Mouse (Mus musculus): ENCODE results near the gene Hist4h4. TPM values are rescaled to one million over a fixed set of nuclear protein-coding genes. Genes with fewer than 3 reads are reported as not detected.

The Hist4h4 gene
- polyA plus RNA-seq, 1 experiment from 2014 or later = 0.53 TPM

DNA sequence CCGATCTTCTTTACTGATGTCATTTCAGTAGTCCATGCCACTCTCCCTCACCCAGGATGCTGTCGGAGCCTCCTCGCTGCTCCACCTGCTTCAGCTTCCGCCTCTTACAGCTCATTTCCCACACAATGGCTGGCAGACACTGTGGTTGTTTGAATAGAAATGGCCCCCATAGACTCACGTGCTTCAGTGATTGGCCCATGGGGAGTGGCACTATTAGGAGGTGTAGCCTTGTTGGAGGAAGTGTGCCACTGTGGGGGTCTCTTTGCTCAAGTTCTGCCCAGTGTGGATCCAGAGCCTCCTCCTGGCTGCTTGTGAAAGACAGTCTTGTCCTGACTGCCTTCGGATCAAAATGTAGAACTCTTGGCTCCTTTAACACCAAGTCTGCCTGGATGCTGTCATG is 8.4 kb downstream of the Hist4h4 start:
- Histone ChIP-seq H3K4me3 (no peak overlapping the region), H3K9me3 (replicated peaks) (no peaks in the 10 kb centered on the region), H3K4me1 (peaks cover 15% of the 10 kb centered on the region), H3K27ac (replicated peaks) (no peak overlapping the region), H3K27me3 (ENCODE audit: low read depth, poor library complexity, severe bottlenecking) (peaks cover 12% of the 10 kb centered on the region), H3K36me3 (no peaks in the 10 kb centered on the region)
- WGBS = 66% methylated on average over 6 of the region's 6 CpGs
- DNase-seq (ENCODE audit: low spot score) = no peak

DNA sequence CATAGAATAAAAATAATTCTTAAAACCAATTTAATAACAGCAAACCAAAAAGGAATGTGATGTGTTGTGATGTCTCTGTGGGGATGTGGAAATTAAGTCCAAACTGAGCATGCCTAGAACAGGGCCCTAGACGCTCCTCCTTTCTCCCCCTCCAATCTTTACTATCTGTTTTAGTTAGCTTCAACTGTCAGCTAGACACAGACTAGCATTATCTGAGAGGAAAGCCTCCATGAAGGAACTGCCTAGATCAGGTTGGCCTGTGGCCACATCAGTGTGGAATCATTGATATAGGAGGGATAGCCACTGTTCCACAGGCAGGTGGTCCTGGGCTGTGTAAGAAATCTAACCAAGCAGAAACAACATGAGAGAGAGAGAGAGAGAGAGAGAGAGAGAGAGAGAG is 9.1 kb downstream of the Hist4h4 start:
- Histone ChIP-seq H3K9me3 (replicated peaks) (no peaks in the 10 kb centered on the region), H3K27ac (replicated peaks) (no peak overlapping the region), H3K36me3 (no peaks in the 10 kb centered on the region), H3K27me3 (ENCODE audit: low read depth, poor library complexity, severe bottlenecking) (peaks cover 12% of the 10 kb centered on the region), H3K4me3 (no peak overlapping the region), H3K4me1 (peaks cover 15% of the 10 kb centered on the region)
- DNase-seq (ENCODE audit: low spot score) = no peak
- 74% methylated on average over 1 of the region's 1 CpGs for WGBS

DNA sequence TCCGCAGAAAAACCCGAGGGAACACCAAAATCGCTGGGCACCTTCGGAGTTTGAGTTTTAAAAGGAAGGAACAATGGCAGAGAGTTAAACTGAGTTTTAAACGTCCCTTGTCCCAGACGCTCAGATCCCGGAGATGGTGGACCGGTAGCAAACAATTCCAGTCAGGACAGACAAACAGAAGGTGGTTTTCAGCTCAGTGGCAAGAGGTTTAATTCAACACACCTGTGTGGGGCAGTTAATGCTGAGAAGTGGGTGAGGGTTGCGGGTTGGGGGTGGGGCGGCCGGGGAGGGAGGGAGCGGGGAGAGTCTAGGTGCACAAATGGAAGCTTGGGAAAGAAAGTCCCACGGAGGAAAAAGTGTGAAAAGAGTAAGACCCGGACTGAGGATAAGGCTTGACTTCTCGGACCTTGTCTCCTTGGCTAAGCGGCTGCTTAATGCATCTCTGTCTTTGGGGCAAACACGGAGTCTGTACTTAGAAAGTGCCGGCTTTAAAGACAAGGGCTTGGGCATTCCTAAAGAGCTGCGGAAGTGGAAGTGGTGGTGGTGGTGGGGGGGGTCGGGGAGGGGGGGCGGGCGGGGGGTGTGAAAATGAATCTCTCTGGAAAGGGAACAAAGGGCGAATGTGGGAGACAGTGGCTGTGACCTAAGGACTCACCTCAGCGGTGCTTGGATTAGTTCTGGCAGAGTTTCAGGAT is 10.2 kb downstream of the Hist4h4 start:
- H3K27ac ChIP-seq (replicated peaks) = peak overlapping the region; percentile 65; the same call in 1 of the 2 replicates
- no peaks in the 10 kb centered on the region for H3K36me3 ChIP-seq
- peaks cover 12% of the 10 kb centered on the region for H3K27me3 ChIP-seq (ENCODE audit: low read depth, poor library complexity, severe bottlenecking)
- peak overlapping the region; percentile 59 for H3K4me3 ChIP-seq
- H3K9me3 ChIP-seq (replicated peaks) = no peaks in the 10 kb centered on the region
- DNase-seq (ENCODE audit: low spot score) = peak; percentile 28
- H3K4me1 ChIP-seq = peaks cover 15% of the 10 kb centered on the region
- under 1% methylated on average over 23 of the region's 24 CpGs for WGBS

DNA sequence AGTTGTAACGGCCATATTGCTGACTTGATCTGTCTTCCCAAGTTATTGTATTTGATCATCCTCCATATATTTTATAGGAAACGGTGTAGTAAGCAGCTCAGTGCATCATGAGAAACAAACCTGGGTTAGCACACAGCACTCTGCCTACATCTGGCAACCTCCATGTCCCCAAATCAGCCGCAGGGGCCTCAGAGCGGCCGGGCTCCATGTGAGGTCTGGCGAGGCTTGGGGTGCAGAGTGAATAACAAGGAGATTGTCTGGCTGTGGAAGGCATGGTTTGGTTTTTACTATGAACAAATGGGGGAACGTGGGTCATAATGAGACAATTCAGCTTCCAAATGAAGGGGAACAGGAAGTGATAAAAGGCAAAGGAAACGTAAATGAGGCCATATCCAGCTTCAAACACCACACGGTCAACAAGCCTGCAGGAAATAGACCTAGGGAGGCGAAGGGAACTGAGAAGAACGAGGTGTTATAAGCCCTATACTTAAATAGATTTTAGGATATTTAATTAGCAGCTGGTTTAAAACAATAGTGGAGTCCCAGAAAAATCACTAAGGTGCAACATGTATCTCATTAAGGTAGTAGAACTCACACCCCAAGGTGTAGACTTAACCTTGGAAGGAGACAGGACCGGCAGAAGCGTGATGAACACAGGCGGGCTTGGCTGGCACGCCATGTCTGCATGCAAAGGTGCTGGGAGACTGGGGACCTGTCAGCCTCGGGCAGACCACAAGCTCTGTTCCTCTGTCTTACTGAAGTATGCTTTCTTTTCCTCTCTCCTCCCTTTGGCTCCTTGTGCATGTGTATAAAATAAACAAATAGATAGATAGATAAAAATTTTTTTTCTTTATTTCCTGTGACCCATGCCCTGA is 11.1 kb downstream of the Hist4h4 start:
- Histone ChIP-seq H3K36me3 (no peaks in the 10 kb centered on the region), H3K9me3 (replicated peaks) (no peaks in the 10 kb centered on the region), H3K4me3 (peak overlapping the region; percentile 59), H3K27ac (replicated peaks) (no peak overlapping the region), H3K27me3 (ENCODE audit: low read depth, poor library complexity, severe bottlenecking) (peaks cover 12% of the 10 kb centered on the region), H3K4me1 (peaks cover 15% of the 10 kb centered on the region)
- no peak for DNase-seq (ENCODE audit: low spot score)
- 33% methylated on average over 16 of the region's 16 CpGs for WGBS

DNA sequence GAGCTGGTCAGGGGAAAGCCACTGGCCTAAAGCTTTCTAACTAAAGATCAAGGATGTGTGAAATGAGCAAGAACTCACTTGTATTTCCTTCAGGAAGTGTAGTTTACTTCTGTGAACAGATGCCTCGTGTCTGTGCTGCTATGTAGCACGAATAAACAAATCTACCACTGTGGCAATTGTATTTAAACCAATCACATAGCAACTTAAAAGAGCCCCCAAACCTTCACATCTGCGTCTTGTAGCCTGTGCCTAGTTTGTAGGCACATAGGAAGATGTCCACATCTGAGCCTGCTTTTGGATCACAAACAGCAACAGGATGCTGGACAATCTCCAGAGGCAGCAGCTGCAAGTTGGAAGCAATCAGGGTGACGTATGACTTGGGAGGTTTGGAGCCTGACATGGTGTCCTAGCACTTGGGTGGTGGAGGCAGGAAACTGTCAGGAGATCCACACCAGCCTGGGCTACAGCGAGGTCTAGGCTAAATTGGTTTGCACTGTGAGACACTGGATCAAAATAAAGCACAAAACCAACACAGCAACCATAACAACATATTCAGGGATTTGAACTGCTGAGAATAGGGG is 14.7 kb downstream of the Hist4h4 start:
- H3K36me3 ChIP-seq = no peaks in the 10 kb centered on the region
- no peak overlapping the region for H3K4me3 ChIP-seq
- no peak overlapping the region for H3K27ac ChIP-seq (replicated peaks)
- no peaks in the 10 kb centered on the region for H3K9me3 ChIP-seq (replicated peaks)
- no peak for DNase-seq (ENCODE audit: low spot score)
- peaks cover 15% of the 10 kb centered on the region for H3K4me1 ChIP-seq
- H3K27me3 ChIP-seq (ENCODE audit: low read depth, poor library complexity, severe bottlenecking) = peaks cover 12% of the 10 kb centered on the region
- WGBS = 81% methylated on average over 5 of the region's 5 CpGs

DNA sequence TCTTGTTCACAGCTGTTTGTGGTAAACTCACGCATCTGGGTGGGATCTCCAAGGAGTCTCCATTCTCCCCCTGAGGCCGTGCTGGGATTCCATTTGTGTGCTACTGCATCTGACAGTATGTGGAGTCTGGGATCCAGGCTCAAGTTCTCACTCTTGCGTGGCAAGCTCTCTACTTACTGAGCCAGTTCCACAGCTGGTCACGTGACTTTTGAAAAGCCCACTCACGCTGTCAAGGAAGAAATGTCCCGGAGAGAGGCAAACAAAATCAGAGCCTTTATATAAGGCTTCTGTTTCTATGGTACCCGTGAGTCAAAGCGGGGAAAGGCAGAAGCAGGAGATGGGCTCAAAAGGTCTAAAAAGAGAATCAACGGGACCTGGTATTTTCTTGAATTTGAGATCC is 21.5 kb downstream of the Hist4h4 start:
- Histone ChIP-seq H3K4me3 (no peak overlapping the region), H3K36me3 (no peaks in the 10 kb centered on the region), H3K4me1 (no peaks in the 10 kb centered on the region), H3K9me3 (replicated peaks) (0 out of 2 replicates have a peak, but pooled peaks cover 3% of the 10 kb centered on the region), H3K27me3 (ENCODE audit: low read depth, poor library complexity, severe bottlenecking) (no peaks in the 10 kb centered on the region), H3K27ac (replicated peaks) (no peak overlapping the region)
- DNase-seq (ENCODE audit: low spot score) = no peak
- WGBS = 88% methylated on average over 9 of the region's 9 CpGs

DNA sequence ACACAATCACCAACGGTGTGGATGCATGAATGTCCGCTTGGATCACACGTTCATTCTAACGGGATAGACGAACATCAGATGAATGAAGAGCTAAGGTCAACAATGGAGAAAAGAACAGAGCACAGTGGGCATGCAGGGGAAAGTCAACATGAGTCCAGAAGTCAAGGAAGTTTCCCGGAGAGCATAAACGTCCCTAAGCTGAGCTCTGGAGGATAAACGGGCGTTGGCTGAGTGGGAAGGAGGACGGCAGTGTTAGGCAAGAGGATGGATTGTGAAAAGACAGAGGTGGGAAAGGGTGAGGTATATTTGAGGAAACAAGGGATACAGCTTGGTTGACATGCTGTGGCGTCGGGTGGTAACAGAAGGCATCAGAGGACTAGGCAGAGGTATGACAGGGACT is 22.1 kb downstream of the Hist4h4 start:
- H3K4me3 ChIP-seq = no peak overlapping the region
- H3K4me1 ChIP-seq = no peaks in the 10 kb centered on the region
- no peak for DNase-seq (ENCODE audit: low spot score)
- 0 out of 2 replicates have a peak, but pooled peaks cover 3% of the 10 kb centered on the region for H3K9me3 ChIP-seq (replicated peaks)
- no peaks in the 10 kb centered on the region for H3K27me3 ChIP-seq (ENCODE audit: low read depth, poor library complexity, severe bottlenecking)
- no peaks in the 10 kb centered on the region for H3K36me3 ChIP-seq
- no peak overlapping the region for H3K27ac ChIP-seq (replicated peaks)
- 86% methylated on average over 12 of the region's 12 CpGs for WGBS

DNA sequence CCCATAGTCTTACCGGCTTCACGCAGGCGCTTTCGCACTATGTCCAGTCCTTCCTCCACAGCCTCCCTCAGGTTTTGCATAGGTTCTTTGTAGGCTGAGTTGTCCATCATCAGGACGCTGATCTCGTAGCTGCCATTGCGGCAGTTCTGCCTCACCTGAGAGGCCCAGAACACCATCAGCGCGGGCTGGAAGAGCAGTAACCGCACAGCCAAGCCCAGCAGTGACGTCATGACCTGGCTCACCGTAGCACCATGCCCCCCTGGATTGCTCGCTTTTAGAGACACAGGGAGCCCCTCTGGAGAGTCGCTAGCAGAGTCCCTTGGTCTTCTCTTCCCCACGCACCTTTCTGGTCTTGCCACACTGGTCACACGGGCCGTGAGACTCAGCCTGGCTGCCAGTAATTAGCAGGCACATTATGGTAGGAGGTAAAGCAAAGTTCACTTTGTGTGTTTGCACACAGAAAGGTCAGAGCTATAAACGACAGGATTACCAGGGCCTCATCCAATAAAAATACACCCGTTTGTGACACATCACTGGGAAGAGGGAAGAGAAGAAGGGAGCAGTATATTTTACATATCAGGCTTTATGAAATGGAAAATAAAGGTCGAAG is 22.7 kb downstream of the Hist4h4 start, which contains the start of gene Gucy2c:
Gene Gucy2c (minus strand): TSS at position 389 of the 610 bp plus-strand sequence.
- Histone ChIP-seq H3K9me3 (replicated peaks) (0 out of 2 replicates have a peak, but pooled peaks cover 3% of the 10 kb centered on the region), H3K4me3 (no peak within 1 kb of the TSS), H3K27ac (replicated peaks) (no peak within 1 kb of the TSS), H3K36me3 (no peaks in the 10 kb centered on the region), H3K27me3 (ENCODE audit: low read depth, poor library complexity, severe bottlenecking) (no peaks in the 10 kb centered on the region), H3K4me1 (no peaks in the 10 kb centered on the region)
- 86% methylated on average over 20 of the region's 20 CpGs for WGBS
- no peak for DNase-seq (ENCODE audit: low spot score)

DNA sequence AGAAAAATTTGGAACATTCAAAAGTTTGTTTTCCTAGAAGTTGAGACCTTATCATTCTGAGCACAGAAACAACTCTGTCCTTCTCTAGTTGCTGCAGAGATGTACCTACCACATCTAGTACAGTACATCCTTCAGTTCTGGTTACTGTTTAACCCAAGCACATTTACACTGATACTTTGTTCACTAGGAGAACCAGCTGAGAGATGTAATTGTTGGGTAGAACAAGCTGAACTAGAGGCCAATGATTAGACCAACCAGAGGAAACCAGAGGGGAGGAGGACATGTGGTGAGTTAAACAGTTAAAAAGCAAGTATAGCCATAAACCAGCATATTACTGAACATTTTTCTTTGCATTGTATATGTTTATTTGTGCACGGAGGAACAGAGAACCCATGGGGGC is 27.8 kb downstream of the Hist4h4 start:
- H3K27ac ChIP-seq (replicated peaks) = no peak overlapping the region
- DNase-seq (ENCODE audit: low spot score) = no peak
- no peak overlapping the region for H3K4me3 ChIP-seq
- no peaks in the 10 kb centered on the region for H3K4me1 ChIP-seq
- 82% methylated on average over 1 of the region's 1 CpGs for WGBS
- no peaks in the 10 kb centered on the region for H3K27me3 ChIP-seq (ENCODE audit: low read depth, poor library complexity, severe bottlenecking)
- 0 out of 2 replicates have a peak, but pooled peaks cover 3% of the 10 kb centered on the region for H3K9me3 ChIP-seq (replicated peaks)
- no peaks in the 10 kb centered on the region for H3K36me3 ChIP-seq

DNA sequence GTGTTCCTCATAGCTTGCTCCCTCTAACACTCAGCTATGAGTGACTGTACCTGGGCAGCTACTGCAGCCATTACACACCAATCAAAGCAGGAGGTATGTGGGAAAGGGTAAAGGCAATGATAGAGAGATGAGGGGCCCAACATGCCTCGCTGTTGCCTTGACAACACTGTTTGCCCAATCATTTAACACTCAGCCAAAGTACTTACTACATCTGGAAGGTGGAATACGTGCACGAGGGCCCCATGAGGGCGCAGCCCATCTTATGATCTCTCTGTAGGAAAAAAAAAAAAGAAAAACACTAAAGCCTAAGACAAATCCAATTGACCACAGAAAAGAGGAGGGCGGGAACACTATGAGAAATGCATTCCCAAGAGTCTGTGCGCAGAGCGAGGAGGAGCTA is 34.4 kb downstream of the Hist4h4 start:
- 82% methylated on average over 7 of the region's 7 CpGs for WGBS
- Histone ChIP-seq H3K27ac (replicated peaks) (no peak overlapping the region), H3K9me3 (replicated peaks) (no peaks in the 10 kb centered on the region), H3K36me3 (no peaks in the 10 kb centered on the region), H3K4me1 (no peaks in the 10 kb centered on the region), H3K4me3 (no peak overlapping the region), H3K27me3 (ENCODE audit: low read depth, poor library complexity, severe bottlenecking) (no peaks in the 10 kb centered on the region)
- DNase-seq (ENCODE audit: low spot score) = no peak

DNA sequence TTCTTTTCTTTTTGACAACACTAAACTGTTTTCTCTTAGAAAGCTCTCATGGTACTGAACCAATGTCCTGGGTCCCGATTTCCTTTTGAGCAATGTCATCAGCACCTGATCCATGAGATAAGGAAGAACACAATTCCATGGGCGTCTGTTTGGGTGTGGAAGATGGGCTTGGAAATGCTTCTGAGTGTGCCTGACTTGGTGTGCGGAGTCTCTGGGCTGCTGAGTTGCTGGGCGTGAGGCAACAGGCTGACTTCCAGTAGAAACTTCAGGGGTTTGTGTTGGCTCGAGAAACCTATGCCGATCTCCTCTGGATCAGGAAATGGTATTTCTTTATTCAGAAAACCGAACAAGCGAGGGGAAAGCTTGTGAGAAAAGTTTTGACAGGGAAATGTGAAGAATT is 35.1 kb downstream of the Hist4h4 start:
- no peak for DNase-seq (ENCODE audit: low spot score)
- Histone ChIP-seq H3K27me3 (ENCODE audit: low read depth, poor library complexity, severe bottlenecking) (no peaks in the 10 kb centered on the region), H3K27ac (replicated peaks) (no peak overlapping the region), H3K36me3 (no peaks in the 10 kb centered on the region), H3K9me3 (replicated peaks) (no peaks in the 10 kb centered on the region), H3K4me1 (no peaks in the 10 kb centered on the region), H3K4me3 (no peak overlapping the region)
- WGBS = 87% methylated on average over 8 of the region's 8 CpGs

DNA sequence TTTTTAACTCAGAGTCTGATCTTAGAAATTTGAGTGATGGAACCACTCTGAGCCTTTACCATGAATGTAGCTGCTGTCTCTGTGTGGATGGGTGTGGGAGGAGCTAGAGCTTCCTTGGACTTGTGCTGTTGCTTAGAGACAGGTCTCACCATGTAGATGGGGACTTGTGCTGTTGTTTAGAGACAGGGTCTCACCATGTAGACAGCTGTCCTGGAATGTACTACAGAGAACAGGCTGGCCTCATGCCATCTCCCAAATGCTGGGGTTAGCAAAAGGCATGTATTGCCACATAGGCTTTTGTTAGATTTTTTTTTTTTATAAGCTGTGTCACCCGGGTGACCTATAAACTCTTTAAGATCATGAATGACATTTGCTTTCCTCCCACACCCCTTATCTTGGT is 40.3 kb downstream of the Hist4h4 start:
- WGBS = 92% methylated on average over 1 of the region's 1 CpGs
- DNase-seq (ENCODE audit: low spot score) = no peak
- Histone ChIP-seq H3K36me3 (no peaks in the 10 kb centered on the region), H3K9me3 (replicated peaks) (no peaks in the 10 kb centered on the region), H3K27me3 (ENCODE audit: low read depth, poor library complexity, severe bottlenecking) (no peaks in the 10 kb centered on the region), H3K4me3 (no peak overlapping the region), H3K27ac (replicated peaks) (no peak overlapping the region), H3K4me1 (no peaks in the 10 kb centered on the region)
